Mouse (Mus musculus) adrenal gland, postnatal 36 days (tissue): ENCODE measurements around the gene Tnr. TPM values are rescaled to one million over a fixed set of nuclear protein-coding genes. Genes with fewer than 3 reads are reported as not detected.
A peak's percentile ranks its signal among the peaks of the same experiment; 100 is the strongest.
"Not testable (repeated sequence)": the region's sequence is repeated elsewhere in the genome, so short reads cannot be mapped to it uniquely, and the experiment has no call there.

Source experiments
- DNase-seq, 2 experiments: peaks; one replicate each; pipeline ENCODE4 v3.0.0; 2021; ENCODE audit warnings: mixed read lengths in 1 of 2
- total RNA-seq, 2 experiments: library from RNA; stranded (reverse); gene quantifications; 2 replicates each; pipeline ENCODE4 v1.2.3; 2021

The Tnr gene
- total RNA-seq, 2 experiments from 2014 or later, result 1.8 to 2.1 TPM

GRCm38 (mm10) chr1:159966286-159966685 is 442.7 kb downstream of the Tnr start:
- DNase-seq, result not testable (repeated sequence)

DNA sequence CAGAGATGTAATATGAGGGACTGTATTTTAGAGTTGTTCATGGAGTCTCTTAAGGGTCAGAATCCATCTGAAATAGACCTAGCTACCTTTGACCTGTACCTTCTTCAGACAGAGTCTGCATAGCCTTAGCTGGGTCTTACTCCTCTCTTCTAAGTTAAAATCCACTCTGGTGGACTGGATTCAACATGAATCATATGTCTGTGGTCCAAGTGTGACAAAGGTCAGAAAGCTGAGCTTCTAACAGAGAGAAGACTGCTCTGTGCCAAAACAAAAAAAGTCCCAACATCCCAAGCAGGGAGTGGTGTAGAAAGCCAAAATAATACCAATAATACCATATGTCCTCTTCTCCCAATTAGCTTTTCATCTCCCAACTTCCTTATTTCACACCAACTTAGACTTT is 444.8 kb downstream of the Tnr start:
- DNase-seq, result peak; percentile 1 to 60

GRCm38 (mm10) chr1:159977786-159978185 is 454.2 kb downstream of the Tnr start:
- DNase-seq, result peak; percentile 63 to 73

DNA sequence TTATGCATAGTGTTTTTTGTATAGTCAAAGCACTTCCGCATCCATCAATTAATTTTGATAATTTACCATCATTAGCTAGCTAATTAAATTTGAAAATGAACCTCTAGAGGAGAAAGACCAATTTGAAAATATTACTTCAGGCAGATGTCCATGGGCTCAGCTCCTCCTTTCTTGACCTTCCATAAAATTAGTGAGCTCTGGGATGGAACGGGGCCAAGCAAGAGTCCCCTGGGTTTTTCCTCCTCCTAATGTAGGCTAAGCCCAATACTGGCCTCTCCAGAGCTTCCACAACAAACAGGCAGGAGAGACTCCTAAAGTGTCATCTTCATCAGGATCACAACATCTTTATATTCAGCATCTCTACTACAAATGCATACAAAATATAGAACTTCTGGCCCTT is 455.5 kb downstream of the Tnr start:
- peak; percentile 4 to 27 for DNase-seq

- DNase-seq, result no peak
These were observed 456.8 kb downstream of the Tnr start for GRCm38 (mm10) chr1:159980355-159980754.
